Mouse (Mus musculus) testis, adult 2 months (tissue): ENCODE data around the gene Epha1.

ENCODE experiments used
- CTCF ChIP-seq: fragments of 200-500 bp; IDR thresholded peaks from 2 replicates; pipeline ENCODE4 v1.5.1; 2012; ENCODE audit warnings: low read depth, mild to moderate bottlenecking, inconsistent platforms, low read length, moderate library complexity; ENCODE audit not compliant: control insufficient read depth, insufficient read depth, insufficient replicate concordance
- POLR2A ChIP-seq: fragments of 200-500 bp; IDR thresholded peaks from 2 replicates; pipeline ENCODE4 v1.6.1; 2012; ENCODE audit warnings: low read depth, mild to moderate bottlenecking, inconsistent platforms, low read length, moderate library complexity; ENCODE audit not compliant: control insufficient read depth

GRCm38 (mm10) chr6:42379551-42379950, 6.5 kb upstream of the Epha1 start:
- TF ChIP-seq CTCF (no peak), POLR2A (no peak)
